Mouse (Mus musculus) cortical plate, adult 2 months (tissue): Measurements from ENCODE around the gene Dck.

ENCODE experiments used
- CTCF ChIP-seq: fragments of 200-500 bp; IDR thresholded peaks from 2 replicates; pipeline ENCODE4 v1.5.1; 2011; ENCODE audit warnings: mild to moderate bottlenecking, control low read depth, low read length; ENCODE audit not compliant: insufficient read depth; ENCODE audit errors: extremely low read depth
- POLR2A ChIP-seq: fragments of 200-500 bp; IDR thresholded peaks from 2 replicates; pipeline ENCODE4 v1.6.1; 2011; ENCODE audit warnings: mild to moderate bottlenecking, low read length, control low read depth; ENCODE audit not compliant: insufficient read depth; ENCODE audit errors: extremely low read depth

DNA sequence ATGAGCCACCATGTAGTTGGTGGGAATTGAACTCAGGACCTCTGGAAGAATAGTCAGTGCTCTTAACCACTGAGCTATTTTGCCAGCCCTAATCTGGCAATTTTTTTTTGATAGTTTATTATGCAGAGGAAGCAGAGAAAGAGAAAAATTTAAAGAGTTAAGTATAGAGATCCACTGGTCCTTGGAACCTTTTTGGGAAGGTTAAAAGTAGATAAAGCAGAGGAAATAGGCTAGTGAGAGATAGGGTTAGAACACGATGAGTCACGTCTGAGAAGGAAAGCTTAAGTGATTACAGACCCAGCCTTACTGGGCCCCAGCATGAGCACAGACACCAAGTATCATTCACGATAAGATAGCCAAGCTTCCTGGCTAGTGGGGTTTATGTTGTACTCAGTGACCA, 40.8 kb upstream of the Dck start:
- TF ChIP-seq CTCF: no peak
- TF ChIP-seq POLR2A: no peak
